Mouse (Mus musculus) small intestine, adult 2 months (tissue): ENCODE measurements around the gene Amotl2. TPM values are rescaled to one million over a fixed set of nuclear protein-coding genes. Genes with fewer than 3 reads are reported as not detected.

Experiments
- H3K27ac ChIP-seq: fragments of 200-500 bp; 2 replicates; pipeline ENCODE4 v1.5.1; 2012; ENCODE audit warnings: low read depth, low read length, control low read depth, inconsistent platforms; ENCODE audit not compliant: insufficient read depth
- H3K27me3 ChIP-seq: fragments of 200-500 bp; 2 replicates; pipeline ENCODE4 v1.6.1; 2012; ENCODE audit warnings: mild to moderate bottlenecking, moderate library complexity, low read length, inconsistent platforms; ENCODE audit not compliant: control insufficient read depth, insufficient read depth
- H3K36me3 ChIP-seq: fragments of 200-500 bp; 2 replicates; pipeline ENCODE4 v1.6.1; 2012; ENCODE audit warnings: mild to moderate bottlenecking, low read length, control low read depth, inconsistent platforms; ENCODE audit not compliant: control insufficient read depth, insufficient read depth
- H3K4me1 ChIP-seq: fragments of 200-500 bp; 2 replicates; pipeline ENCODE4 v1.6.1; 2012; ENCODE audit warnings: low read length, inconsistent platforms, mixed read lengths; ENCODE audit not compliant: control insufficient read depth, insufficient read depth, insufficient read length
- H3K4me3 ChIP-seq: fragments of 200-500 bp; 2 replicates; pipeline ENCODE4 v1.5.1; 2012; ENCODE audit warnings: low read depth, mild to moderate bottlenecking, control low read depth, inconsistent platforms, low read length, moderate library complexity
- CTCF ChIP-seq: fragments of 200-500 bp; IDR thresholded peaks from 2 replicates; pipeline ENCODE4 v1.5.1; 2012; ENCODE audit warnings: low read depth, mild to moderate bottlenecking, control low read depth, inconsistent platforms, low read length, moderate library complexity, mixed read lengths; ENCODE audit not compliant: insufficient replicate concordance, insufficient read length; ENCODE audit errors: extremely low read depth
- POLR2A ChIP-seq: fragments of 200-500 bp; IDR thresholded peaks from 2 replicates; pipeline ENCODE4 v1.6.1; 2012; ENCODE audit warnings: low read depth, mild to moderate bottlenecking, control low read depth, inconsistent platforms, low read length, moderate library complexity
- WGBS: fragments of 180-500 bp; shearing (Covaris S2); methylation state at CpG from one replicate; pipeline ENCODE4 v1.1.7; 2018; 5-methylcytosine and 5-hydroxymethylcytosine counted together
- polyA plus RNA-seq: library from polyadenylated mRNA; depleted of rRNA; stranded (reverse); fragments of >200 nt; gene quantifications from 2 replicates; pipeline ENCODE4 v1.2.3, GENCODE M21; 2012

The Amotl2 gene
- polyA plus RNA-seq, 1 experiment, result 12.3 TPM

- Histone ChIP-seq H3K4me3 (no peak overlapping the region), H3K27me3 (no peaks in the 10 kb centered on the region), H3K27ac (no peak overlapping the region), H3K36me3 (peaks cover 17% of the 10 kb centered on the region), H3K4me1 (peaks cover 15% of the 10 kb centered on the region; the same call in 1 of the 2 replicates)
- TF ChIP-seq POLR2A (no peak), CTCF (no peak)
- 38% methylated on average over 1 of the region's 1 CpGs for WGBS
These were observed 19.5 kb downstream of the Amotl2 start for GRCm38 (mm10) chr9:102735996-102736395.

- Histone ChIP-seq H3K27me3 (no peaks in the 10 kb centered on the region), H3K27ac (no peak overlapping the region), H3K36me3 (peaks cover 5% of the 10 kb centered on the region), H3K4me3 (no peak overlapping the region), H3K4me1 (peaks cover 15% of the 10 kb centered on the region; the same call in 1 of the 2 replicates)
- TF ChIP-seq CTCF (no peak), POLR2A (no peak)
- WGBS, result 26% methylated on average over 1 of the region's 1 CpGs
These were observed 20.9 kb downstream of the Amotl2 start for GRCm38 (mm10) chr9:102737405-102737804.

DNA sequence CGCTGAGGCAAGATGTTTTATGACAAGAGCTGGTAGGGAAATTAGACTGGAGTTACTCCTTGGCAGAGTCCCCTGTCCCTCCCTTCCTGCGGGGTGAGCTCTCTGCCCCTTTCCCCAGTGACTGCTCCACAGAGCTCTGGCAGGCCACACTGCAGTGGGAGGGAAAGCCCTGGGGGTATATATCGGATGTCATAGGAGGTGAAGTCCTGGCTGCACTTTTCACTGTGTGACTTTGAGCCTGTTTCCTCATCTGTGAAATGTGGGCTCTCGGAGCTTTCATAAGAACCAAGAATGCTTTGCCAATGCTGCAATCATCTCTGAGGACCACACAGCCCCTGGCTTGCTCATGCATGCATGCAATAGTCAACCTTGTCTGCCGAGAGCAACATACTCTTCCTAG is 30.3 kb downstream of the Amotl2 start:
- peaks cover 4% of the 10 kb centered on the region; the same call in 1 of the 2 replicates for H3K4me1 ChIP-seq
- no peaks in the 10 kb centered on the region for H3K36me3 ChIP-seq
- H3K4me3 ChIP-seq, result no peak overlapping the region
- H3K27me3 ChIP-seq, result no peaks in the 10 kb centered on the region
- no peak overlapping the region for H3K27ac ChIP-seq
- TF ChIP-seq POLR2A (no peak), CTCF (no peak)
- WGBS, result 60% methylated on average over 5 of the region's 5 CpGs

- Histone ChIP-seq H3K27me3 (no peaks in the 10 kb centered on the region), H3K4me1 (peaks cover 4% of the 10 kb centered on the region; the same call in 1 of the 2 replicates), H3K36me3 (no peaks in the 10 kb centered on the region), H3K4me3 (no peak overlapping the region), H3K27ac (no peak overlapping the region)
- no peak for TF ChIP-seq CTCF
- WGBS, result 62% methylated on average over 5 of the region's 5 CpGs
These were observed 31.4 kb downstream of the Amotl2 start for GRCm38 (mm10) chr9:102747902-102748301.

DNA sequence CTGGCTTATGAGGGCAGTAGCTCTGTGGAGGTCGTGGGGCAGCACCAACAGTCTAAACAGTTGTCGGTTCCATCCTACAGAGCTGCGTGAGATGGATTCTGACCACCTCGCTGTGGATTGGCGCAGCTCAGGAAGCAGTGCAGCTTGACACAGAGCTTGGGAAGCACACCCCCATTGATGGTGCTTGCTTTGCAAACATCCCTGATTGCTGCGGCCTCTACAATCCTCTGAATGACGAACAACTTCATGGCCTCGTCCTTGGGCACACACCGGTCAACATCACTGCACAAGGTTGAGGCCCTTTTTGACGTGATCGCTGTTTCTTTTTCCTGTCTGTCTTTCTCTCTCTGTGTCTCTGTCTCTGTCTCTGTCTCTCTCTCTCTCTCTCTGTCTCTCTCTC is 32.7 kb downstream of the Amotl2 start:
- H3K27ac ChIP-seq, result no peak overlapping the region
- H3K36me3 ChIP-seq, result no peaks in the 10 kb centered on the region
- TF ChIP-seq POLR2A, result no peak
- TF ChIP-seq CTCF, result no peak
- WGBS, result 85% methylated on average over 11 of the region's 11 CpGs
- H3K4me1 ChIP-seq, result peaks cover 4% of the 10 kb centered on the region; the same call in 1 of the 2 replicates
- H3K4me3 ChIP-seq, result no peak overlapping the region
- no peaks in the 10 kb centered on the region for H3K27me3 ChIP-seq

- no peak overlapping the region for H3K27ac ChIP-seq
- no peaks in the 10 kb centered on the region for H3K36me3 ChIP-seq
- 91% methylated on average over 5 of the region's 5 CpGs for WGBS
- H3K4me3 ChIP-seq, result no peak overlapping the region
- H3K27me3 ChIP-seq, result no peaks in the 10 kb centered on the region
- no peak for TF ChIP-seq CTCF
- TF ChIP-seq POLR2A, result no peak
- peaks cover 3% of the 10 kb centered on the region; the same call in 1 of the 2 replicates for H3K4me1 ChIP-seq
These were observed 35.3 kb downstream of the Amotl2 start for GRCm38 (mm10) chr9:102751632-102752303.

- Histone ChIP-seq H3K4me1 (peaks cover 3% of the 10 kb centered on the region; the same call in 1 of the 2 replicates), H3K4me3 (no peak overlapping the region), H3K27me3 (no peaks in the 10 kb centered on the region), H3K27ac (no peak overlapping the region), H3K36me3 (no peaks in the 10 kb centered on the region)
- no peak for TF ChIP-seq POLR2A
- TF ChIP-seq CTCF, result no peak
These were observed 36.8 kb downstream of the Amotl2 start for GRCm38 (mm10) chr9:102753299-102753698.

DNA sequence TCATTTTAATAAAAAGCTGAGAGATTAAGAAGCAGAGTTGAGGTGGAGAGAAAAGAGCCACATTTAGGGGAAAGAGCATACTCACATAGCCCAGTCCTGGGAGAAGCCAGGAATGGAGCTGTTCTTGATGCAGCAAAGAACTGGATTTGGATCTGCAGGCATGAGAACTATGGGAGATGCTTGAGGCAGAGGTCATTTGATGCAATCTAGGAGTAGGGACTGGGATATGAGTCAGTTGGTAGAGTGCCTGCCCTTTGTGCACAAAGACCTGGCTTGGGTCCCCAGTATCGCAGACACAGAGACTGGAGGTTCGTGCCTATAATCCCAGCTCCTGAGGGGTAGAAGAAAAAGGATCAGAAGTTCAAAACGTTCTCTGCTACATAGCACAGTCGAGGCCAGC is 38.7 kb downstream of the Amotl2 start:
- WGBS, result 68% methylated on average over 4 of the region's 4 CpGs
- TF ChIP-seq CTCF (no peak), POLR2A (no peak)
- H3K27ac ChIP-seq, result no peak overlapping the region

More for the DNA sequence above, 38.7 kb downstream of the Amotl2 start:
- H3K27me3 ChIP-seq, result no peaks in the 10 kb centered on the region
- no peak overlapping the region for H3K4me3 ChIP-seq
- no peaks in the 10 kb centered on the region for H3K36me3 ChIP-seq
- peaks cover 3% of the 10 kb centered on the region for H3K4me1 ChIP-seq
